Mouse (Mus musculus) heart, postnatal 36 days (tissue): ENCODE measurements around the gene Smarca5. TPM values are rescaled to one million over a fixed set of nuclear protein-coding genes. Genes with fewer than 3 reads are reported as not detected.
"Not testable (repeated sequence)": the region's sequence is repeated elsewhere in the genome, so short reads cannot be mapped to it uniquely, and the experiment has no call there.

Experiments used
- DNase-seq, 2 experiments: peaks; one replicate each; pipeline ENCODE4 v3.0.0; 2021 to 2022
- intact Hi-C: fragments of 180-260 bp; cut with DNase I; formaldehyde crosslinking; loops from one replicate; pipeline ENCODE4 v1.15.1; 2025
- total RNA-seq, 2 experiments: library from RNA; stranded (reverse); gene quantifications; 2 replicates each; pipeline ENCODE4 v1.2.3; 2021

The Smarca5 gene
- total RNA-seq = 10 to 100 TPM; 35.3 to 44.0 TPM

DNA sequence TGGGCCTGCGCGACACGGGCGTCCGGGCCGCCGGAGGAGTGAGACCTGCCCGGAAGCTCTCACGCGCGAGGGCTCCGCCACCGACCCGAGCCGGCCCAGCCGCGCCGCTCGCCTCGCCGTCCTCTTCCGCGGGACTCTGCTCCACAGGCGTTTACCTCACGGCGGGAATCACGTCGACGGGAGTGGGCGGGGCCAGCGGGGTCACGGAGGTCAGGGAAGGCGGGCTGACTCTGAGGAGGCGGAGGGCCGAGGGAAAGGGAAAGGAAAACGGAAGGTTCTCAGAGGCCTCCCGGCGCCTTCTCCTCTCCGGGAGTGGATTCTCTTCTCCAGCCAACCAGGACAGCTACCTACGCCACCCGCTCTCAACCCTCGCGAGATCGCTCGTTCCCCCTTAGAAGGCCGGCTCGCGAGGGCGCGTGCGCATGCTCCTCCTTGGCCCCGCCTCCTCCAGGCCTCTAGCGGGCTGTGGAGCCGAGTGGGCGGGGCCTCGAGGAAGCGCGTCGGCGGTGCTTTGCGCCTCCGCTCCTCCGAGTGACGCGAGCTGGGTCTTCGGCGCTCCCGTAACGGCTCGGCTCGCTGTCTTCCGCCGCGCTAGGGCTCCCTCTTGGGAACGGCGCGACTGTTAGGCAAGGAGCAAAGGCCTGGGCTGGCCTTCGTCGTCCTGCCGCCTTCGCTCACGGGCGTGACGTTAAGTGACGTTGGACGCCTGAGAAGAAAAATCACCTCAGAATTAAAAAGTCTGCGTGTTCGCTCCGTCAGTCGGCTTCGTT, at the start of gene Smarca5:
Gene Smarca5 (minus strand): TSS at position 343 of the 770 bp plus-strand sequence.
- intact Hi-C loops = not testable (repeated sequence)
- DNase-seq = peak; percentile 96 to 98

DNA sequence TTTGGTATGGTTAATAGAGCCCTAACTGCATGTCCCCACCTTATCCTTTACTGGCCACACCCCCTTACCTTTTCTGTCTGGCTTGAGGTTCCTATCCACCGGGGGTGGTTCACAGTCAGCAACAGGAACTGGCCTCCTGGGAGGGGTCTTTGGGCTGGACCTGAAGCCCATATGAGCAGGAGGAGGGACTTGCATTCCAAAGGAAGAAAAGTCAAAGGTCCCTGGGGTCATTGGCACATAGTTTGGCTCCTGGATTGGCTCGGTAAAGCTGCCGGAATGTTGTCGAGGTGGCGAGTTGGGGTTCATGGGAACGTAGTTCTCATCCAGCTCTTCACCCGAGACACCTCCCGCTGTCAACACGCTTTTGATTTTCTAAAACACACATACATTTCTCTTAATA, 45.3 kb upstream of the Smarca5 start:
- DNase-seq = no peak
- intact Hi-C loops = no loop called here

DNA sequence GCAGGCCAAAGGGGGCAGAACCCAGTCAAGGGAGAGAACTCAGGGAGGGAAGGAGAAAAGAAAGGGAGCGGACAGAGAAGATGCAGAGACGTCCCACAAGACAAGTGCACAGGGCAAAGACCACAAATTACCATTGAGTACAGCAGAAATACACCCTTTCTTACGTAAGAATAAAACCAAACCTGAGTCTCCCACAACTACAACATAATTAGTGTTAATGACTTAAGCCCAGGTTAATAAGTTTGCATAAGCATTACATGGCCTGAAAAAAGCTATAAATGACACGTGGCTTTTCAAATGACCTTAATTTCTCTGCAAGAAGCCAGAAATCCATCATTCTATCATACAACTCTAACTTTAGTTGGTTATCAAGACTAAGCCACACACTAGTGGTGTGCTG, 44.0 kb upstream of the Smarca5 start:
- intact Hi-C loops = no loop called here
- no peak for DNase-seq

DNA sequence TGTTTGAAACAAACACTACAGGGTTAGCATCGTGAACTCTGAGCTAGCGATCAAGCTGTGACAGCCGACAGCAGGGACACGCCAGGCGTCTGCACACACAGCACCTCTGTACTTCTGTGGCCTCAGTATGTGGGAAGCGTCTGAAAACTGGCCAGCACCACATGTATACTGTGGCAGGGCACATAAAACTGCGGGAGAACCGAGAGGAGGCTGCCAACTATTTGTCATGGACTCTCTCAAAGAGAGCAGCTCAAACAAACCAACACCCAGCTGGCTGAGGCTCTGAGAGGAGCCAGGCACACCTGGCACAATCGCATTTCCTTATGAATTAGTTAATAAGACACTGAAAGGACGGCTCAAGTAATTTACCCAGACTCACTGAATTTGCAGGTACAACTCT, 42.0 kb upstream of the Smarca5 start:
- intact Hi-C loops = no loop called here
- DNase-seq = no peak

DNA sequence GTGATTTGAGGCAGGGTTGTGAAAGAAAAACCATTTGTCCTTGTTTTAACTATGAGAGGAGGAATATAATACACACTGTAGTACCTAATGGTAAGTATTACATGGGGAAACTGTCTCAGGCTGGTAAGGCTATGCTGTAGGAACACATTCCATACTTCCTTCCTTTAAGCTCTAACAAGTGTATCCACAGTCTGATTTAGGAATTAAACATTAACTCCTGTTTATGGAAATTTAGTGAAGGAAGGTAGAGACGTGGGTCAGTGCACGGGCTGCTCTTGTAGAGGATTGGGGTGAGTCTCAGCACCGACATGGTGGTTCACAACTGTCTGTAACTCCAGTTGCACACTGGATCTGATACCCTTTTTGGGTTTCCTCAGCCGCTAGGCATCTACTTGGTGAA, 41.0 kb upstream of the Smarca5 start:
- DNase-seq = no peak
- intact Hi-C loops = no loop called here

DNA sequence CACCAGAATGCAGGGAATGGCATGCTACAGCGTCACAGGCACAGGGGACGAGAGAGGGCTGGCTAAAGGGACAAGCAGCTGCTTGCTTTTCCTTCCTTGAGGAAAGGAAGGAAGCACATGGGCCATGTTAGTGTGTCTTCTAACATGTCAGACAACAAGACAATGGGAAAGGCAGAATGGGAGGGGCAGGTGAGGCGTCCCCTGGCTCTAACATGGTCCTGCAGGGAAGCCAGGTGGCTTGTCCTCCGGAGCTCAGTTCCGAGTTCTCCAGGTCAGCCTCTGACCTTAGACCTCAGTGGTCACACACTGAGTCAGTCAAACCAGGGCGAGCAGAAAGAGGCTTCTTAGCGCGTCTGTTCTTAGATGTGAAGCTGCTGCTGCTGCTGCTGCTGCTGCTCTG, 37.1 kb upstream of the Smarca5 start:
- intact Hi-C loops = no loop called here
- DNase-seq = no peak

DNA sequence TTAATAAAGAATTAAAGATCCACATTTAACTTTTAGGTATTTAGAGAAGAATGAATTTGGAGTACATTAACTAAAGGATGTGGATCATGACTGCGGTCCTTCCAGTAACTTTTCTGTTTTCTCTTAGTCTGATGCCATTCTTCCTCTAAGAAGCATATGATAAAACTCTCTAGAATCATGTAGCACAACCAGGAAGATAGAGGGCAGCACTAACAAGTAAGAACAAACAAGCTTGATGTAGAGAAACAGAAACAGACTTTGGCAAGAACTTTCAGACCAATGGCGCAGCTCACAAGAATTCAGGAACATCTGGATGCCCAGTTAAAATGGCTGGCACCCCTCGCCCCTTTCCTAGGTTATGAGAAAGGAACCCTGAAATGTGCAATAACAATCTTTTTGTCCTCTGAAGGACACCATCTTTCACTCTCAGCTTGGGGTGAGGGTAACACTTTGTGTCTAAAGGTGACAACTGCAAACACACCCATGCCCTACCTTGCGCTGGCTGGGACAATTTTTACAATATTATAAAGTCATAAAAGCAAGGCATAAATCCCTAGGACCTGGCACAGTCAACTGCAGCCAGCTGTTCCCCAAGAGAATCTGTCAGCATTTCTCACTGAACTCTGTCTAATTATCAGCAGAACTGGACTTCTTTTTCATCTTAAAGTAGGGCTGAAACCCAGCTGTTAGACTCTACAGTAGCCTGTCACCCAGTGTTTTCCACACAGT, 33.6 kb upstream of the Smarca5 start:
- intact Hi-C loops = loop anchor here (1.0 to 2.0 kb wide), 2 partner anchors 106 to 223 kb away; no protein-coding TSS in a partner anchor
- DNase-seq = no peak

DNA sequence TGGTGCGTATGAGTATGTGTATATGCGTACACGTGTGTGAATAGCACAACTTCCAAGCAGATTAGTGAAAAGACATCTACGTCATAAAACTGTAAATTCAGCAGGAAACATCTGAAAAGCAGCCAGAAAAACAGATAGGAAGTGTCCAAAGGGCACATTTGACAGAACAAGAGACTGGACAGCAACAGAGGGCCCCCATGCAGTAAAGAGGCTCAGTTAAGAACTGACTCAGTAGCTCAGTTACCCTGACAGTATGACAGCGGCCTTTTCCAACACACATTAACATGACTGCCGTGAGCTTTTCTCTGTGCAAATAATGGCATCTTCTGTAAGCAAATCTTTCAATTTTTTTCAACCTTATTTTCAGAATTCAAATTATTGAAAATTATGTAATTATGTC, 29.2 kb upstream of the Smarca5 start:
- no peak for DNase-seq
- intact Hi-C loops = no loop called here

DNA sequence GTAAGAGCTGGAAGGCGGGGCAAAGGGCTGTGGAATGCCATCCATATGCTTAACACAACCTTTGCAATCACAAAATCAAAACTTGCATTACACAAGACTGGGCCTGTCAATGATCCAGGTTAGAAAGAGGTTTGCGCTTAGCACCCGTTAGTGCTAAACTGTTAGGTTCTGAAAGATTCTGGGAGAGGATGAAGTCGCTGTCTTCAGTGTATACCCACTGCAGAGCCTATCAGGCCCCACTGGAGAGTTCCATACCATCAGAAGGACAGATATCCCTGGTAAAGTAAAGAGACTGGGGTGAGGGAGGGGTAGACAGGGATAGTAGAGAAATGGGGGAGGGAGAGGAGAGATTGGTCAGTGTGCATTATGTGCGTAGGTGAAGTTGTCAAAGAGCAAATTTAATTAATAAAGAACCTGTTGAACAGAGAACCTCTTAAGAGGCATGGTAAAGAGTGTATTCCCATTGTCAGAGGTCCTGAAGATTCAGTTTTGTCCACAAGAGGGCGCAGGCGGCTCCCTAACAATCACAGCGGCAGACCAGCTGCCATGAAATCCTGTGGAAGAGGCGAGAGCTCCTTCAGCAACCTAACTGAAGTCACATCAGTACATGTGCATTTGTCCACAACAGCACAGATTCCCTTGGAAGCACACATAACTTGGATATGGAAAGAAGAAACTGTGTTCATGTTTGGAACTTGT, 13.9 kb upstream of the Smarca5 start:
- peak; percentile 83 to 88 for DNase-seq
- intact Hi-C loops = loop anchor here (1.0 to 2.0 kb wide), 2 partner anchors 128 to 241 kb away; partner anchors contain the start of gene Gab1

DNA sequence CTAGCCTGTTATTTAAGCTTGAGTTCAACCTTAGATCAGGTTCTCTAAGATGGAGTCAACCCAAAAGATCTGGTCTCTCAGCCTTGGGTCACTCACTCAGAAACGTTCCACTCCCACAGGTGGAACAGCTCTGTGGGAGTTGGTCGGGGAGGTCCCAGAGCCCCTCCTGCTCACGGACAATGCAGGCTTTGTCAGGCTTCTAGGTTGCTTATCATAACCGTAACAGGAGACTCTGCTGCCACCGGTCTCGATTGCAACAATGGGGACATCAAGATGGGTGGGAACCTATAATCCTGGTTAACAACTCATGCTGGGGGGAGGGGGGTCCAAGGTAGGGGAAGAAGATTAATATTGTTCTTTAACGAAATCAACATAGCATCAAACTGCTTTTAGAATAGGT, 13.1 kb upstream of the Smarca5 start:
- no peak for DNase-seq

DNA sequence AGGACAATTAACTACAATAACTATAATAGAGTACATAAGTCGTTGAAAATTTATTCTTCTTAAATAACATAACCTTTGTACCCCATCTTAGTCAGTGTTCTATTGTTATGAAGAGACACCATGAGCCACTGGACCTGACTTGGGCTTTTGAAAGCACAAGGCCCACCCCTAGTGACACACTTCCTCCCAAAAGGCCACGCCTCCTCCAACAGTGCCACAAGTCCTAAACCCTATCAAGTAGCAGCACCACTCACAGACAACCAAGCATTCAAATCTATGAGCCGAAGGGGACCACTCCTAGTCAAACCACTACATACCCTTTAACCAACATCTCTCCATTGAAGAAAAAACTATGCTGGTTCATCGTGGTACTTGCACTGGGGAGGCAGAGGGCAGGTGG, 9.8 kb upstream of the Smarca5 start:
- no peak for DNase-seq
- intact Hi-C loops = no loop called here

More for the DNA sequence above, 13.1 kb upstream of the Smarca5 start:
- intact Hi-C loops = loop anchor here (2.0 kb wide), 1 partner anchor 128 kb away; the partner anchor contains the start of gene Gab1

DNA sequence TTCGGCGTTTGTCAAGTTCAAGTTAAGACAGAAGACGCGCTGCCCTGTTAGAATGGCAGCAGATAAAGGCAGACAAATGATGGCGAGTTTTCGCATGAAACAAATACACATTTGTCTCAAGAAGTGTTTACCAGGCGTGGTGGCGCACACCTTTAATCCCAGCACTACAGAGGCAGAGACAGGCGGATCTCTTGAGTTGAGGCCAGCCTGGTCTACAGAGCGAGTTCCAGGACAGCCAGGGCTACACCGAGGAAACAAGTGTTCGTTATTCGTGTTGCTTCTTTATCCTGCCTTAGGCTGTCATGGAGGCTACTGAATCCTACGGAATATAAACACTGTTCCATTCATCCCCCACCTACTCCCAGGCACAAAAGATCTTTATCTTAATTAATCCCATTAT, 635 bp upstream of the Smarca5 start:
- intact Hi-C loops = no loop called here
- DNase-seq = no peak

DNA sequence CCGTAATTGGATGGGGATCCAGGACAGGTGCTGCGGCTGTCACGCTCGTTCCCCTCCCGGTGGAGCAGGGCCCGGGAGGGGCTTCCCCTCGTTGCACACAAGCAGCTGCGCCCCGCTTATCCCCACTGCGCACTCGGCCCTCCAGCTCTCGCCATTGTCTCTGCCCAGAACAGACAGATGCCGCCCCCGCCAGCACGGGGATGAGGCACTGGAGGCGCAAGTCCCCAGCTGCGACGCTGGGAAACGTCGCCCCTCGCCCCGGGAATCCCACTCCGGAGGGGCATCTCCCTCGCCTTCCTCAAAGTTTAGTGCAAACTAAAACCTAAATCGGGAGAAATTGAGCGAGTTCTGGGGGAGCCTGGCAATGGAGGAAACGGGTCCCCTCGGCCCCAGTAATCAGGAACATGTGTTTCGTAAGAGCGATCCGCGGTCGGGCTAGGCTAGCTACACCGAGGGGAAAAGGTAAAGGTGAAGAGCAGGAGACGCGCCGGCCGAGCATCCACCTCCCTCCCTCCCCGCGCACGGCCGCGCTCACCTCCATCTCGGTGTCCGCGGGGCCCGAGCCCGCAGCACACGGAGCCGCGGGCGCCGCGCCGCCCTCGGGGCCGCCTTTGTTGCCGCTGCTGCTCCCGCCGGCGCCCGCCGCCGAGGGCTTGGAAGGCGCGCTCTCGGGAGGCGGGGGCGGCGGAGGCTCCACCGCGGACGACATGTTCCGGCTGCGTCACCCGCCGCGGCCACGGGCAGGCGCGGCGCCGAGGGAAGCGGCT, 726 bp downstream of the Smarca5 start:
- peak; percentile 28 to 48 for DNase-seq

DNA sequence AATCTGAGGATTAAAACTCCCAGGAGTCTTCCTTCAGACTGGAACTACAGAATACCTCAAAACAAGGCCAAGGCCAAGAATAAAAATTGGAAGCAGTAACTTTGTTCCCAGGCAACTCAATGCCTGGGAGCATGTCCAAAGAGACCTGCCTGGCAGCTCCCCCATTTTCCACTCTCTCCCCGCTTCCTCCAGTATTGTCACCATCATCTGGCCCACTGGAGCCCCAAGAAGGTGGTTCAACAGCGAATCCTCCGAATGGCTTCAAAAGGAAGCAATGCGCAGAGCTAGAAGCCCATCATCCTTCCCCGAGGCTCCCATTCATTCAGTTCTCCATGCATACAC, 1.3 kb downstream of the Smarca5 start:
- DNase-seq = peak; percentile 61 to 64
- intact Hi-C loops = no loop called here

More for the DNA sequence above, 726 bp downstream of the Smarca5 start:
- intact Hi-C loops = no loop called here

DNA sequence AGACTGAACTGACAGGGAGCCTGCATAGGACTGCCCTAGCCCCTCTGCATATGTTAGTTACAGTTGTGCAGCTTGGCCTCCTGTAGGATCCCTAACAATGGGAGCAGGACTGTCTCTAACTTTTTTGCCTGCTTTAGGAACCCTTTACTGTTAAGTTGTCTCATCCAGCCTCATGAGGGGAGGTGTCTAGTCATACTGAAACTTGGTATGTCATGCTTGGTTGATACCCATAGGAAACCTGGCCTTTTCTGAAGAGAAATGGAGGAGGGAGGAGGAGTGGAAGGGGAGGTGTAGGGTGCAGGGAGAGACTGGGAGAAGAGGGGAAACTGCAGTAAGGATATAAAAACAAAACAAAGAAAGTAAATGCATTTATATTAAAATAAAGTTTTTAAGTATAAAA, 7.0 kb downstream of the Smarca5 start:
- intact Hi-C loops = no loop called here
- DNase-seq = no peak

DNA sequence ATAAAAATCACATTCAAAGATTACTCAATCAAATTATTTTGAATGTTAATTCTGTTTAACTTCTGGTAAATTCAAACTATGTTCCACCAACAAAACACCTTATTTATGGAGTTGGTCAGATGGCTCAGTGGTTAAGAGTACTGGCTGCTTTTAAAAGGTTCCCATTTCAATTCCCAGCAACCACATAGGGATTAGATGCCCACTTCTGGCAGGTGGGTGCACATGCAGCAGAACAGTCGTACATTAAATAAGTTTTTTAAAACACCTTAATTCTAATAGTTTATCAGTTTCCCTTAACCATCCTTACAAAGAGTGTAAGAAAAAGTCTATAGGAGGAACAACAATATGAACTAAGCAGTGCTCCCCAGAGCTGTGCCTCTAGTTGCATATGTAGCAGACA, 24.8 kb downstream of the Smarca5 start:
- DNase-seq = no peak
- intact Hi-C loops = no loop called here

DNA sequence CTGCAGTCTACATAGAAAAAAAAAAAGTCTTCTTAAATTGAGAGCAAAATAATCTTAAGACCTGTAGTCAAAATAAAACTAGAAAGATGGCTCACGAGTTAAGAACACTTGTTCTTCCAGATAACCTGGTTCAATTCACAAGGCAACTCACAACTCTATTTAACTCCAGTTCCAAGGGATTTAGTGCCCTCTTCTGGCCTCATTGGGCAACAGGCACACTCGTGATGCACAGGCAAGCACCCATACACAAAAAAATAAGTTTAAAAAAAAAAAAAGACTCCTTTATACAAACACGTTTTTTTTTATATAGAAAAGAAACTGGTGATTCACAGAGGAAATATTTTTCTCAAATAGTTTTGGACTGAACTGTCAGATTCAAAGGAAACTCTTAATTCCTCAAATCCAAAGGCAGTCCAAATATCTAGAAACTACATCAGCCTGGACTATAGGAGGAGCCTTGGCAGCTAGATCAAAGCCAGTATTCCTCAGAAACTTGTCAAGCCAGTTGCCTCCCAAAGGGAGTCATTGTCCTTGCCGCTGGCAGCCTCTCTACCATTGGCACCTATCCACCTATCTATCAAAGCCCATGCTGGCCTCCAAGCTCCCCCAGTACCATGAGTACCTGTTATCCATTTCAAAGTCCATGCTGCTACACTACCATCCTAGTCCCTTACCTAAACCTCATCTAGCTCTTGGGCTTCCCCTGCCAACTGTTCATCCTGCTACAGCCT, 28.5 kb downstream of the Smarca5 start:
- no peak for DNase-seq
- intact Hi-C loops = no loop called here

DNA sequence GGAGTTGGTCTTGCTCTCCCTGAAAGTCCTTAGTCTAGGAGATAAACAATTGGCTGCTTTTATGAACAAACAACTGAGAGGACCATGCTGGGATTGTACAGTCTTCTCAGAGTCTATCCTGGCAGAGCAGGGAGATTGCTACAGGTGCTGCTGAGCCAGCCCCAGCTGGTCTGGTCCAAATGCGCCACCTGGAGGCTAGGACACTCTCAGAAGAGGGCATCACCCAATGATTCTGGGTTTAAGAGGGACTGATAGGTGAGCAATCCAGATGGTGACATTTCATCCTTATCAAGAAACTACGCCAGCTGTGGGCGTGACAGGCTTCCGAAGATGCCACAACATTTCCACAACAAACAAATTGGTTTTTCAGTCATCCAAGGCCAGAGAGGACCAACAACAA, 51.2 kb downstream of the Smarca5 start:
- DNase-seq = peak; percentile 54 to 66
- intact Hi-C loops = loop anchor here (1.0 kb wide), 2 partner anchors 195 to 954 kb away; partner anchors contain the start of gene Gypa

DNA sequence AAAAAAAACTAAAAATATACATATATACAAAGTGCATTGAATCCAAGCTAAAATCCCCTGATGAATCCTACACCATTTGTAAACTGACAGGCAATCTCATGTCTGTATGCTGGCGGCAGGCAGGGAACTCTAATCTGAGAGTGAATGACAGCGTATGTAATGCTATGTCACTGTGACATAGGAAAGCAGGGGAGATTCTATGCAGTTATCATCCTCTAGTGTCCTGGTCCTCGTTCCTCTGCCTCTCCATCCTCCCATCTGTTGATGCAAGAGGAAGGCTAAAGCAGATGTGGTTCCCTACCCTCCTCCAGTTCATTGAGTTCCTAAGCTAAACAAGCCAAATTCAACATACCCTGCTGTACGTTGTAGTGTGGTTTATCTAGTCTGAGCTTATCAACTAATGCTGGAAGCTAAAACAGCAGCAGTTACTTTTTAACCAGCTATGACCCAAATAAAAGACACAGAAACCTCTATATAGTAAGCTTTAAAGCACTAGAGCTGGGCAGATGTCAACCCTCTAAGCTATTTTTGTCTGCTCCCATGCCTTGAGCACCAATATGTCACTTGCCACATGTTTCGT, 55.5 kb downstream of the Smarca5 start:
- intact Hi-C loops = no loop called here
- no peak for DNase-seq

DNA sequence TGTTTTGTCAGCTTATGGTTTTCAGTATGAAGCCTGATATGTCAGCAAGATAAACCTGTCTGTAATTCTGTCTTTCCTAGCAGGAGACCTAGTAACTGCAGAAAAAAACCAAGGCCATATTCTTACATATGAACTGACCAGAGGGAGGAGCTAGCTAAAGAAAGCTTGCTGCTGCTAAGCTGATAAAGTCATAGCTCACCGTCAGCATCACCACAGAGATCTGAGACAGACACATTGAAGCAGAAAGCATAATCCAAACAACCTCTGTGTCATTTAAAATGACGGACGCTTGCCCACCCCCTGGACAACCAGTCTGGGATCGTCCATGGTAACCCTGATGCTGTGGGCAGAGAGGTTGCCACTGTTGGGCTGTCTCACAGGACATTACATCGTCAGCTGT, 56.7 kb downstream of the Smarca5 start:
- DNase-seq = no peak
- intact Hi-C loops = no loop called here
